Mouse (Mus musculus) mouse embryonic stem cell (cell line): ENCODE results near the gene 2610028H24Rik.

ENCODE experiments used
- in situ Hi-C, 2 experiments: fragments of 300-500 bp; cut with MboI; formaldehyde crosslinking; loops; 1 replicate in 1 of 2; 3 replicates in 1 of 2; pipeline ENCODE4 v1.14.3; 2019 to 2020; ENCODE audit warnings: low sequenced_read_pairs in 2 of 2, low pct_unique_long_range_greater_than_20kb in 1 of 2, mixed read lengths in 1 of 2; ENCODE audit not compliant: unreplicated experiment in 1 of 2

The 2610028H24Rik gene

DNA sequence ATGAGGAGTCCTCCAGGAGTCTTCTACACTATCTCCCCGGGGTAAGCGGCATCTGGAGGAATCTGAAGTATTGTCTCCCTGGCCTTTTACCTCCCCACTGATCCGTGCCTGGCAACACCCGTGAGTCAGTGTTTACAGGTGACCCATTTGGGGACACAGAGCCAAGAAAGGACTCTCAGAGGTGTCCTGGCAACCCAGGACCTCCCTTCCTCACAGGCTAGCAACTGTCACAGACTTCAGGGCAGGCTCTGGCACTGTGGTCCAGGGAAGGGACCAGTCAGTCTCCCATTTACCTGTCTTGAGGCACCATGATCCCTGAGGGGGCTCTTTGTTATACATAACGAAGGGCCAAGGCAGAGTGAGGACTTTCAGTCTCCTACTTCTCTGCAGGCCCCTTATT is at the start of gene 2610028H24Rik:
Gene 2610028H24Rik, plus strand, starts transcription at position 231 of the 400 bp plus-strand sequence.
- in situ Hi-C loops = no loop called here

DNA sequence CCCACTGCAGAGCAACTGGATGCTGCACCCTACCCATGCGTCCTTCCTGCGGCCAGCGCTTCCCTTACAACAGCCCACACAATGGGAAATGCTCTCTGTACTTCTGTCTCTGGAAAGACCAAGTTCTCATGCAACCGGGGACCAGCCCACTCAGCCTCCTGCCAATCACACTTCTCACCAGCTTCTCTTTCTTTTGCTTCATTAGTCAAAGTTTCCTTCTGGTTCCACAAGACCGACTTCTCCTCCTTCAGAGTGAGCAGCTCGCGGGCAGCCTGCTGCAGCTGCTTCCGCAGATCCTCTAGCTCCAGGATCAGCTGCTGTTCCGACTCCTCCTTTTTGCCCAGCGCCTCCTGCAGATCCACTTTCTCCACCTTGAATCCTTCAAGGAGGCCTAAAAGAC is 40.4 kb upstream of the 2610028H24Rik start:
- in situ Hi-C loops = no loop called here

GRCm38 (mm10) chr10:76416811-76417210 is 32.1 kb upstream of the 2610028H24Rik start:
- in situ Hi-C loops = no loop called here

DNA sequence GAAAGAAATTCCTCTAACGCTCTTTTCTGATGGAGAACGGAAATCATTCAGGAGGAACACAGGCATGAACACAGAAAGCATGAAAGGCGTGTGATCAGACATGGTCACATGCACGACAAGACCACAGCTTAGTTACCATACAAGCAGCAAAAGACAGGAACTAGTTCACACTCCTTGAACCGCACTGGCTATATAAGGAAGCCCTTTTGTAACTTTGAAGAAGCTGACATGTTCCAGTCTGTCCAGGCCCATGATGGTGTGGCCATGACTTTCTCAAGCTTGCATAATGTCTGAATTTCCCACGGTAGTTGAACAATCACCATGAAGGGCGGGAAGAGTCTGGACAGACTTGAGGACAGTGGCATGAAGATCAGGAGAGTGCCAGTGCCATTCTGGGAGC is 23.2 kb upstream of the 2610028H24Rik start:
- in situ Hi-C loops = no loop called here

DNA sequence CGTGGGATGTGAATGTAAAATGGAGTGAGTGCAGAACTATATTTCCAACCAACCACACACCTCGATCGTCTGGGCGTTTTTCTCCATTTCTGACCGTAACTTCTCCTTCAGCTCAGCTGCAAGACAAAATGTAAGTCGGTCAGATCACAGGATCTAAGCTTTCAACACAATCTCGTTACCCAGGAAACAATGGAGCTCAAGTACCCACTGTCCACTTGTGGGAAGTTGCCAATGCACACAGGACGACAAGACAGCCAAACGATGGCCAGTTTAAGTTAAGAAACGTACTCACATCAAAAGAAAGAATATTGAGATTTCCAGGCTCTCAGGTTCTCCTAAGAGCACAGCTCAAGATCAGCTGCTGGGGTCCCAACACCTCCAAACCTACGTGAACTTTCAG is 15.0 kb upstream of the 2610028H24Rik start:
- in situ Hi-C loops = no loop called here

DNA sequence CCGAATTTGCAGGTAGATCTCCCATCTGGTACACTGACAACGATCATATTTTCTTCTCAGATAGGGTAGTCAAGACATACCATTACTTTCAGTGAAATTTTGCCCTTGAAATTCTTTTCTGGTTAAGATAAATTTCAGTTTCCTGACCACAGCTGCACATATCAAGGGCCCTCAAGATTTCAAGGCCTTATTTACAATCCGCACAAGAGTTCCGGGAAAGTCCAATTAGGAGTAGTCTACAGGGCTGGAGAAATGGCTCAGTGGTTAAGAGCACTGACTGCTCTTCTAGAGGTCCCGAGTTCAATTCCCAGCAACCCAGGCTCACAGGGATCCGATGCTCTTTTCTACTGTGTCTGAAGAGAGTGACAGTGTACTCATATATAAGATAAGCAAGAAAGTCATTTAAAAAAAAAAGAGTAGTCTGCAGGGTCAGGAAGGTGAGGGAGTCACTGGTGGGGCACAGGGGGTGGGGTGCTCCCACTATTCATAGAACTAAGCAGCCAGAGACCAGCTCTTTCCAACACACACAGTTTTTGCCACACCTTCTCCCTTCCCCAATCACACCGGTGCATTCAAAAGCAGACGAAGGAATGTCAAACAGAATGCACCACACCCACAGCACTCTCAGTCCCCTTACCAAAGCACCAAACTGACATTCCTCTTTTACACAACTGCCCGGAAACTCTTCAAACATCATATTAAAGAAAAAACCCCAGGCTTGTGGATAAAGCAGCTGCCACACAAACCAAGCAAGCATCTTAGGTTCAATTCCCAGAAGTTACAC is 9.6 kb upstream of the 2610028H24Rik start:
- in situ Hi-C loops = no loop called here

GRCm38 (mm10) chr10:76440281-76440680 is 8.6 kb upstream of the 2610028H24Rik start, which contains the start of gene AC141477.1:
Gene AC141477.1 (minus strand): TSS chr10:76440444.
- in situ Hi-C loops = no loop called here

DNA sequence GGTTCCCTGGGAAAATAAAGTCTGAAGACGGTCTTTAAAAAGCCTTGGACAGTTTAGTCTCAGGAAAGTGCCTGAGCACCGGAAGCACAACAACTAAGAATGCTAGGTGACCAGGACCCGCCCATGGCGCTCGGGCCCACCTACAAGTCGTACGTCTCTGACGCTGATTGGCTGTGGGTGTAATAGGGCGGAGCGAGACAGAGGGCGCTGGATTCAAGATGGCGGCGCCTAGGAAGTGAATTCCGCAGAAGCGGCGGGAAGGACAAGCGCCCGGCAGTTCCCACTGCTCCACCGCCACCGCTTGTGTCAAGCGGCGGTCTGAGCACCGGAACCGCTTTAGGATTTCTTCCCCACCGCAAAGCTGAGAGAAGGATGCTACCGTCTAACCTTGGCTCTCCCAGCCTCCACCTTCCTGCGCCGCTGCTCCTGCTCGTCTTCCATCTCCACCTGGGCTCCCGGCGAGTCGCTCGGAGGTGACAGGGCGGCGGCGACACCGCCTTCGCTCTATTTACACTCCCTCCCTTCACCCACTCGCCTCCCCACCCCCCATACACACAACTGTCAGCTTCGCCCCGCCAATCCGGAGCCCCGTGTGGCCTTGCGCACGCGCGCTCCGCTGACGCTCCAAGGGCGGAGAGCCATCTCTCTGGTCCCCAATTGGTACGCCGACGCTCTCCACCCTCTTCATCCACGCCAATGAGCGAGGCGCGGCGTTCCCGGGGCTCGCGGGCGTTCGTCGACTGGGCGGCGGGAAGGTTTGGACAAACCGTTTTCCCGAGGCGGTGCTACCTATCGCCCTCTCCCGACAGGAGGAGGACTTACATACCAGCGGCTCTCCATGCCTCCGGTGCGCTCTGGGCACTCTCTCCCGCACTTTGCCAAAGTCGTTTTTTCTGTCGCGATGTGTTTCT is 6.4 kb upstream of the 2610028H24Rik start, which contains the start of gene Pcnt:
Gene Pcnt, minus strand, starts transcription at position 609 of the 911 bp plus-strand sequence.
- in situ Hi-C loops = no loop called here

DNA sequence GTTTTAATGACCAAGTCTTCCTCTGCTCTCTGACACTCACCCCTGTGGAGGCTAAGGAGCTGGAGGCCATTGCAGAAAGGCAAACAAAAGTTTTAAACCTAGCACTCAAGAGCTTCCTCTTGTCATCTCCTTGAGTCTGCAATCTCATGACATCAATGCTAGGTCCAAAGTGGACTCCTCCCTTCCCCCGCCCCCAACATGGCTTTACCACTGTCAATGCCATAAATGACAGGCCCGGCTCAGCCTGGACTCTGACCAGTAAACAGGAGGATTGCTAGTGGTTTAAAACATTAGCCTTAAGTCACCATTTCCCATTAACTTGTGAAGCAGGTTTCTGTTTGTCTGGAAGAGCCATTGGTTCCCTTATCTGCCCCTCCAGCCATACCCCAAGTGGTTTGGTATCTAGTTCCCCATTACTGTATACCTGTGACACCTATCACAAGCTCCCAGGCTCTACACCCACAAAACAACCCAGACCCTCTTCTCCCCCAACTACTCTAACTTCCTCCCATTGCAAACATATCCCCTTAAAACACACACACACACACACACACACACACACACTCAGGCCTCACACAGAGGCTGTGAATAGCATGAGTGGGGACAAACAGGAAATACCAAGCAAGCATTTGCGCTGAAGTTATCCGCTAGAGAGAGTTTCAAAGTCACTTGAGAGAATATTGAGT is 2.7 kb upstream of the 2610028H24Rik start:
- in situ Hi-C loops = no loop called here

DNA sequence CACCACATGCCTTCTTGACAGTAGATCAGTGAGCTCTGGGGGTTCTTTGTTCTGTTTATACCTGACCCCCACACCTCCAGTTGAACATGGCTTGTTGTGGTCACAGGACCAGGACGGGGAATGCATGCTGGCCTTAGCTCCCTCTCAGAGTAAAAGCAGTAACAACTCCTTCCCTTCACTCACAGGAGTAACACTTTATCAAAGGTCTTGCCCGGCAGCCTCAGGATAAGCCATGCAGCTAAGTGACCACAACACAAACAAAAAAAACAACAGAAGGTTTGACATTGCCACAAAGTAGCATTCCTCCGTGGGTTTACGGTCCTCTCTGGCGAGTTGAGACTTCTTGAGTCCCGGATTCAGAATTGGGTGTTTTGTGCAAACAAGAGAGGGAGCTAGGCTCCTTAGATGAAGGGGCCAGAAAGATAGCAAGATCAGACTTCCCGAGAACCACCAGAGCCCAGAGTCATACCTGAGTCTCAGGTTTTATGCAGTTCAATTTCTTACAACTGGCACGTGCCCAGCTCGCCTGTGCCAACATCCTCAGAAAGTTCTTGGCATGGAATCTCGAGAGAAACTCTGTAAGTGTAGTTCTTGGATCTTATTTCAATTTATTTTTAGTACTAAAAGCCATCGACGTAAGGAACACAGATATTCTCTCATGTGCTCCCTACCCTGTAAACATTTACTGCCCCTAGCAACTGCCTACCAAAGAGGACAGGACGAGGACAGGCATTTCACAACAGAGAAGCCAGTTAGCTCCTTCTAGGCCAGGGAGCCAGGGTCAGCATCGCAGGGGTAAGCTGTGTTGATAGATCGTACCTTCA is 1.3 kb upstream of the 2610028H24Rik start:
- in situ Hi-C loops = no loop called here

DNA sequence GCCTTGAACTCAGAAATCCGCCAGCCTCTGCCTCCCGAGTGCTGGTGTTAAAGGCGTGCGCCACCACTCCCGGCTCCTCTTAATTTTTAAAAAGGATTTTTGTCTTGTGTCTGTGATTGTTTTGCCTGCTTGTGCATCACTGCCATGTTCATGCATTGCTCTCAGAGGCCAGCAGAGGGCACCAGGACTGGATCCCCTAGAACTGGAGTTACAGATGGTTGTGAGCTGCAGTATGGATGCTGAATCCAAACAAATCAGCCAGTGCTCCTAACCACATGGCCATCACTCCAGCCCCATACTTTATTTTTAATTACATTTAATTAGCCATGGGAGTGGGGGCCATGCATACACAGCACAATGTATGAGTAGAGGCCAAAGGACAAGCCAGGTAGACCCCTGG is 6.4 kb downstream of the 2610028H24Rik start:
- in situ Hi-C loops = no loop called here

GRCm38 (mm10) chr10:76461255-76461654 is 12.4 kb downstream of the 2610028H24Rik start:
- in situ Hi-C loops = no loop called here

DNA sequence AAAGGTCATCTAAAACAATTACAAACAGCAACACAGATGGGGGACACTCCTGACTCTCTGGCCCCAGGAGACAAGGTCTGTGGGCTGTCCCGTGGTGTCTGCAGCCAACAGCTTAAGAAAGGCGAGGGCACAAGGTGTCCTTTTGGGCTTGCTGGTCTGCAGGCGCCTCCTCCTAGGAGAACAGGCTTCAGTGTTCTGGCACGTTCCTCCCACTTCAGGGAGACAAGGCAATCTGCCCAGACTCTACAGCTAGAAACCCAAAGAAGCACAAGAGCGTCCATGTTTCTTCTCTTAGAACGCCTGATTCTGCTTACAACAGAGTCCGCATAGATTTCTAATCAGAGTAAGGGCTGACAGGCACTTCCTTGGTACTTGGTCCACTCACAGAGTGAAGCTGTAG is 13.4 kb downstream of the 2610028H24Rik start:
- in situ Hi-C loops = no loop called here

DNA sequence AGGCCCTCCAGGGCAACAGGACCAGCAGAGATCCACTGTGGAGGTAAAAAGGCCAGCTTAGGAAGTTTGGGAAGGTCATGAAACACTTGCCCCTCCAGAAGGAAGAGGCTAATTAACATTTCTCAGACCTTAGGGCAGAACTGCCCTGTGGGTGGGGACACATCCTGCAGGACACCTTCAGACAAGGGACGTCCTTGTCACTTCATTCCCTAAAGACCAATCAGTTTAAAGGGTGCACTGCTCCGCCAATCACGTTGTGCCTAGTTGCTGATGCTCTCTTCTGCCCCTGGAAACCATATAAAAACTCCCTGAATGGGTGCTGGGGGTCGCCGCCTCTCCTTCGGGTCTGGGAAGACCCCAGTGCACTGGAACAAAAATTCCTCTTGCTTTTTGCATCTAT is 13.8 kb downstream of the 2610028H24Rik start:
- in situ Hi-C loops = no loop called here

GRCm38 (mm10) chr10:76468203-76469162 is 19.6 kb downstream of the 2610028H24Rik start, which contains the start of the genes Mcm3ap and Ybey:
Gene Mcm3ap (plus strand): TSS chr10:76468927.
Gene Ybey (minus strand): TSS chr10:76469114.
- in situ Hi-C loops = no loop called here

GRCm38 (mm10) chr10:76473759-76474158 is 24.9 kb downstream of the 2610028H24Rik start:
- in situ Hi-C loops = no loop called here

- in situ Hi-C loops = no loop called here
Observed at GRCm38 (mm10) chr10:76480851-76481250, 32.0 kb downstream of the 2610028H24Rik start.
